In genomic region chr17:66100566-66101379, GRCm38 (mm10) we compare ENCODE assay signal across 8 mouse cellular contexts. TPM values are rescaled to one million over a fixed set of nuclear protein-coding genes. Genes with fewer than 3 reads are reported as not detected.
DNase-seq lines count a peak whose midpoint lies in the region; ATAC-seq lines count a peak whose summit lies in the region.

No protein-coding gene starts in this region.

- H3K9ac ChIP-seq in kidney, embryonic 16.5 days (replicated peaks; ENCODE audit: low read length), result peak overlapping the region; percentile 89
- H3K9ac ChIP-seq in midbrain, embryonic 14.5 days (replicated peaks; ENCODE audit: low read length), result peak overlapping the region; percentile 96

- peak overlapping the region; percentile 98 for H3K4me2 ChIP-seq in kidney, embryonic 16.5 days (replicated peaks; ENCODE audit: low read depth, low read length)
- H3K4me2 ChIP-seq in midbrain, embryonic 14.5 days (ENCODE audit: low read length), result peak overlapping the region; percentile 77

- H3K27me3 ChIP-seq in kidney, embryonic 16.5 days (ENCODE audit: insufficient read depth, low read length), result no peaks in the 10 kb centered on the region
- no peaks in the 10 kb centered on the region for H3K27me3 ChIP-seq in midbrain, embryonic 14.5 days (ENCODE audit: control insufficient read depth, insufficient read depth, low read length)

- intact Hi-C loops in heart, postnatal 14 days (cut with DNase I), result loop anchor here (2.0 to 10.0 kb wide), 2 partner anchors 24 to 396 kb away; partner anchors contain the start of gene Ankrd12

- peaks cover 16% of the 10 kb centered on the region for H3K4me1 ChIP-seq in kidney, embryonic 16.5 days (ENCODE audit: insufficient read depth, low read length)
- H3K4me1 ChIP-seq in midbrain, embryonic 14.5 days (ENCODE audit: control insufficient read depth, insufficient read depth, low read length), result peaks cover 15% of the 10 kb centered on the region

- H3K4me3 ChIP-seq in kidney, embryonic 16.5 days (ENCODE audit: low read length), result peak overlapping the region; percentile 90
- peak overlapping the region; percentile 95 for H3K4me3 ChIP-seq in midbrain, embryonic 14.5 days (replicated peaks; ENCODE audit: low read depth, low read length)

- peak; percentile 55 for ATAC-seq in erythroid progenitor cell, adult 5-6 weeks (replicated peaks; ENCODE audit: low FRiP score, poor library complexity, severe bottlenecking)
- peak; percentile 18; the same call in 1 of the 2 replicates for ATAC-seq in kidney, embryonic 16.5 days (ENCODE audit: low FRiP score, low TSS enrichment)
- no peak; the same call in 1 of the 2 replicates for ATAC-seq in midbrain, embryonic 14.5 days (ENCODE audit: low FRiP score, low TSS enrichment)

- WGBS in kidney, embryonic 16.5 days, result under 1% methylated on average over 41 of the region's 41 CpGs
- WGBS in midbrain, embryonic 14.5 days, result under 1% methylated on average over 41 of the region's 41 CpGs

- no peaks in the 10 kb centered on the region for H3K9me3 ChIP-seq in kidney, embryonic 16.5 days (ENCODE audit: low read length)
- H3K9me3 ChIP-seq in midbrain, embryonic 14.5 days (ENCODE audit: control insufficient read depth, low read length), result no peaks in the 10 kb centered on the region

- no peaks in the 10 kb centered on the region for H3K36me3 ChIP-seq in kidney, embryonic 16.5 days (ENCODE audit: insufficient read depth, low read length)
- no peaks in the 10 kb centered on the region for H3K36me3 ChIP-seq in midbrain, embryonic 14.5 days (ENCODE audit: control insufficient read depth, insufficient read depth, low read length)

- DNase-seq in heart, adult 11 months, result peak; percentile 86
- no peak for DNase-seq in heart, postnatal 14 days
- peak; percentile 46 for DNase-seq in ES-CJ7 (ENCODE audit: low read depth, low spot score)
- peak; percentile 65 for DNase-seq in midbrain, embryonic 14.5 days
- no peak for DNase-seq in cerebellum, adult 9-11 months
- DNase-seq in spleen, adult 18-20 months, result no peak

- peak overlapping the region; percentile 93 for H3K27ac ChIP-seq in kidney, embryonic 16.5 days (ENCODE audit: low read length)
- peak overlapping the region; percentile 93 for H3K27ac ChIP-seq in midbrain, embryonic 14.5 days (replicated peaks; ENCODE audit: low read depth, low read length)

RNA-seq across cellular contexts. Expression of gene Ndufv2, which starts 0.6 kb away (rescaled TPM):
- total RNA-seq in heart, postnatal 14 days (2021), result 1,000 to 10,000 TPM; 1,081 to 1,118 TPM
- 59.1 and 96.6 TPM in 2 replicates for total RNA-seq in erythroid progenitor cell, adult 5-6 weeks (2015; ENCODE audit: low replicate concordance)
- total RNA-seq in erythroid progenitor cell, adult 5-6 weeks (2017; ENCODE audit: low replicate concordance), result 55.8 and 57.4 TPM in 2 replicates
- 385 and 423 TPM in 2 replicates for polyA plus RNA-seq in kidney, embryonic 16.5 days (2015; fragmentation: Nextera tagmentation; extraction: Ambion mirVana)
- polyA plus RNA-seq in midbrain, embryonic 14.5 days (2014; fragmentation: Nextera tagmentation; extraction: Ambion mirVana), result 363 and 404 TPM in 2 replicates

RNA-seq across cellular contexts. Expression of gene Washc1, which starts 10.6 kb away (rescaled TPM):
- 10 to 100 TPM; 22.4 to 22.5 TPM for total RNA-seq in heart, postnatal 14 days (2021)
- total RNA-seq in erythroid progenitor cell, adult 5-6 weeks (2015; ENCODE audit: low replicate concordance), result 8.0 and 15.1 TPM in 2 replicates
- 3.2 and 5.2 TPM in 2 replicates for total RNA-seq in erythroid progenitor cell, adult 5-6 weeks (2017; ENCODE audit: low replicate concordance)
- polyA plus RNA-seq in kidney, embryonic 16.5 days (2015; fragmentation: Nextera tagmentation; extraction: Ambion mirVana), result 45.6 and 50.7 TPM in 2 replicates
- polyA plus RNA-seq in midbrain, embryonic 14.5 days (2014; fragmentation: Nextera tagmentation; extraction: Ambion mirVana), result 36.2 and 41.4 TPM in 2 replicates

RNA-seq across cellular contexts. Expression of gene Ddx11, which starts 22.5 kb away (rescaled TPM):
- 1 to 10 TPM; 1.2 to 2.0 TPM for total RNA-seq in heart, postnatal 14 days (2021)
- total RNA-seq in erythroid progenitor cell, adult 5-6 weeks (2015; ENCODE audit: low replicate concordance), result 9.6 and 15.5 TPM in 2 replicates
- 8.2 and 18.7 TPM in 2 replicates for total RNA-seq in erythroid progenitor cell, adult 5-6 weeks (2017; ENCODE audit: low replicate concordance)
- polyA plus RNA-seq in kidney, embryonic 16.5 days (2015; fragmentation: Nextera tagmentation; extraction: Ambion mirVana), result 22.4 and 25.4 TPM in 2 replicates
- 2.4 and 4.8 TPM in 2 replicates for polyA plus RNA-seq in midbrain, embryonic 14.5 days (2014; fragmentation: Nextera tagmentation; extraction: Ambion mirVana)

RNA-seq across cellular contexts. Expression of gene Ankrd12, which starts 23.9 kb away (rescaled TPM):
- total RNA-seq in heart, postnatal 14 days (2021), result 10 to 100 TPM; 15.2 to 15.7 TPM
- total RNA-seq in erythroid progenitor cell, adult 5-6 weeks (2015; ENCODE audit: low replicate concordance), result 31.9 and 43.2 TPM in 2 replicates
- total RNA-seq in erythroid progenitor cell, adult 5-6 weeks (2017; ENCODE audit: low replicate concordance), result 50.1 and 55.8 TPM in 2 replicates
- polyA plus RNA-seq in kidney, embryonic 16.5 days (2015; fragmentation: Nextera tagmentation; extraction: Ambion mirVana), result 24.1 and 28.0 TPM in 2 replicates
- 152 and 168 TPM in 2 replicates for polyA plus RNA-seq in midbrain, embryonic 14.5 days (2014; fragmentation: Nextera tagmentation; extraction: Ambion mirVana)

Comparison
In these comparisons a context has a peak if more than half of its experiments do, and no peak if none do; other contexts are left out.
1. DNase-seq: peak in heart, adult 11 months (single experiment), ES-CJ7 (single experiment) and midbrain, embryonic 14.5 days (single experiment); none in heart, postnatal 14 days (0 of 2), cerebellum, adult 9-11 months (single experiment) and spleen, adult 18-20 months (0 of 2).
2. RNA of gene Ndufv2, which starts 0.6 kb away (total RNA-seq): 1,081 to 1,118 TPM in heart, postnatal 14 days; 55.8 to 96.6 TPM in erythroid progenitor cell, adult 5-6 weeks; every median in the first group is over 10 times any median in the second.